Mouse (Mus musculus) ES-E14 (cell line): ENCODE measurements at regions not wholly inside any gene's neighbourhood (a gene's known extent, or its start where the extent isn't known, plus 50 kb on each side); places are given as distances from the start of the nearest gene placed in this dataset.

ENCODE experiments used
- HCFC1 ChIP-seq: IDR thresholded peaks from 2 replicates; pipeline ENCODE4 v1.6.1; 2012; ENCODE audit warnings: low read length, inconsistent platforms, borderline replicate concordance; ENCODE audit not compliant: insufficient read depth
- MAFK ChIP-seq: IDR thresholded peaks from 2 replicates; pipeline ENCODE4 v1.6.1; 2014; ENCODE audit warnings: mild to moderate bottlenecking, low read depth, low read length, inconsistent platforms; ENCODE audit not compliant: insufficient read depth
- ZC3H11A ChIP-seq: IDR thresholded peaks from 2 replicates; pipeline ENCODE4 v1.6.1; 2012; ENCODE audit warnings: low read depth, mild to moderate bottlenecking, inconsistent platforms, low read length, borderline replicate concordance
- ZNF384 ChIP-seq: IDR thresholded peaks from 2 replicates; pipeline ENCODE4 v1.6.1; 2012; ENCODE audit warnings: low read depth, low read length, inconsistent platforms

- no peak for TF ChIP-seq ZC3H11A
- TF ChIP-seq HCFC1 = no peak
- no peak for TF ChIP-seq ZNF384
- no peak for TF ChIP-seq MAFK
Measured at GRCm38 (mm10) chr14:98417719-98418118, 248.2 kb upstream of the Dach1 start.
